Mouse (Mus musculus) ovary, postnatal 10 days (tissue): ENCODE data around the gene Serhl.
A peak's percentile ranks its signal among the peaks of the same experiment; 100 is the strongest.
"Not testable (repeated sequence)": the region's sequence is repeated elsewhere in the genome, so short reads cannot be mapped to it uniquely, and the experiment has no call there.

ENCODE experiments used
- DNase-seq: peaks from one replicate; pipeline ENCODE4 v3.0.0; 2022; ENCODE audit warnings: low spot score

Gene Serhl

DNA sequence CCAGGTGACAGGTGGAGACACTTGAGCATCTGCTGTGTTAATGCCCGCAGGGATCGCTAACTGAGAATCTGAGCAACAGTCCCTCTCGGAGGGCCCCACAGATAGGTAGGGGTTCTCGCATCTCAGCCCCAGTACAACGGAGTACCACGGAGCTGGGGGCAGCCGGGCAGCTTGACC is at the start of gene Serhl:
TSS of gene Serhl (plus strand) at position 78 of the 177 bp plus-strand sequence.
- no peak for DNase-seq

DNA sequence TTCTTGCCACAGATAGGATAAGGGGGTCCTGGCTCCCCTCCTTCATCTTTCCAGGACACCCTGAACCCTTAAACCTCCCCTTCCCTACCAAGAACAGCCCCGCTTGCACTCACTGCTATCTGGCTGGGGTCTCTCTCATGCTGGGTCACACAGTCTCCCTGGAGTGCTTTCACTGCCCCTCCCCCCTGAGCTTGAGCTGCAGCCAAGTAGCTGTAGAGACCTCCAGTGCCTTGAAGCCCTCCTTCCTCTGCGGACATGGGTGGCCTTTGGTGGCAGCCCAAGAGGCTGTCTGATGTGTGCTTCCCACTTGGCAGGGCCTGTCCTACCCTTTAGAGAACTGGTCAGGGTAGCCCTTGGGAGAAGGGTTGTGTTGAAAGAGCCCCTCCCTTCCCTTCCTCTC is 49.1 kb upstream of the Serhl start:
- no peak for DNase-seq

DNA sequence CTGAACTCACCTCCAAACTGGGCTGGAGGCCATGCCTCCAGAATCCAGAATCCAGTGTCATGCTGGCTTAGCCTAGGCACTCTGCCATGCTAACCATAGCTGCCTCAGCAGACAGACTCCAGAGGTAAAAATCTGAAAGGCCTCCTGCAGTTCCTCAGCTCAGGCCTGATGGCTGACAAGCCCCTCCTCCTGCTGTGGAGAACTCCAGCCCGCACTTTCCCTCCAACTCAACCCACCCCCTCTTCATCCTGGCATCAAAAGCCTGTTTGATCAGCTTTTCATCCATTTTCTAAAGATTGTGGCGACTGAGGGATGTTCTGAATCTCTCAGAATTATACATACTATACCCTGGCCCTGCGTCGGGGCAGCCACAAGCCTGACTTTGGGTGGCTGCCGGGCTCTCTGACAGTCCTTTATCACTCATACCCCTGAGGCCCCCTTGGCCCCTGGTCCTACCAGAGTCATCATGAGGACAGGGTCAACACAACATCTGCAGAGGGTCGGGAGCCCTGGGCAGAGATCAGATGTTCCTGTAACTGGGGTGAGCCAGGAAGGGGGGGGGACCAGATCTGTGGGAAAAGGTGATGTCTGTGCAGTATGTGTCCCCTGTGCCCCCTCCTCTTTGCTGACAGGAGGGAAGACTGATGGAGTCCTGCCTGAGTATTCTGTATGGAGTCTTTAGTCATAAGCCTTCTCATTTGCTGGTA is 46.5 kb upstream of the Serhl start:
- no peak for DNase-seq

DNA sequence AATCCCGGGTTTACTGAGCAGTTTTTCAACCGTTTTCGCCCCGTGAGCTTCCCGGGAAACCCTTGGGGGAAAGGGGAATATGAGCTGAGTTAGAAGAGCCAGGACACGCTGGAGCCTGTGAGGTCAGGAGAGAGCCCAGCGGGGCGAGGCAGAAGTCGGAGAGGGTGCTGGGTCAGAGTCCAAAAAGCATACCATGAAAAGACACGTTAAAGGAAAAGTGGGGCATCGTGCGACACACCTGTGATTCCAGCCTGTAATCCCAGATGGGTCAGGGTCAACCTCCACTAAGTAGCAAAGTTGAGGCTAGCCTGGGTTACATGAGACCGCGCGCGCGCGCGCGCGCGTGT is 46.0 kb upstream of the Serhl start:
- DNase-seq, result no peak

DNA sequence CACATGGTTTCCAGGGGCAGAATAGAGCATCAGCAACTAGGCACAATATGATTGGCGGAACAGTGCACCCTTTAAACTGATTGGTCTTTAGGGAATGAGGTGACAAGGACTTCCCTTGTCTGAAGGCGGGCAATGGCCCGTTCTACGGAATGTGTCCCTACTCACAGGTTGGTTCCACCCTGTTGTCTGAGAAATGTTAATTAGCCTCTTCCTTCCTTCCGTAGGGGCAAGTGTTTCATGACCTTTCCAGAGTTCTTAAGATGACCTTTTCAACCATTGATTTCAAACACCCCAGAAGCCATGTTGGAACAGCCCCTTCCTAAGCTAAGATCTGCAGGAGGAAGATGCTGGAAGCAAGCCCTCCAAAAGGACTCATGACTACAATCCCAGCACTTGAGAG is 43.7 kb upstream of the Serhl start:
- DNase-seq, result not testable (repeated sequence)

DNA sequence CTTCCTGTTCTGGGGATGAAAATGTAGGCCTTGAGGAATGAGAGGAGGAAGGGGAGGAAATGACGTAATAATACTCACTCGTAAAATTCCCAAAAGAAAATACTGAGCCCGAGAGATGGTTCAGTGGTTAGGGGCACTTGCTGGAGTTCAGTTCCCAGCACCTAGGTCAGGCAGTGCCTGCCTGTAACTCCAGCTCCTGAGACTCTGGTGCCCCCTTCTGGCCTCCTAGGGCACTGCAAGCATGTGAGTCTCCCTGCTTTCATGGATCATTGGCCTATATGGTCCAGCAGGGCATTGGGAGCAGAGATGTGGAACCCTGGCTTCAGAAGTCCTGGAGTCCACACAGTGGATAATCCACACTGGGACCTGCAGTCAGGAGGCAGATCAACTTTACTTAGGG is 43.0 kb upstream of the Serhl start:
- no peak for DNase-seq

DNA sequence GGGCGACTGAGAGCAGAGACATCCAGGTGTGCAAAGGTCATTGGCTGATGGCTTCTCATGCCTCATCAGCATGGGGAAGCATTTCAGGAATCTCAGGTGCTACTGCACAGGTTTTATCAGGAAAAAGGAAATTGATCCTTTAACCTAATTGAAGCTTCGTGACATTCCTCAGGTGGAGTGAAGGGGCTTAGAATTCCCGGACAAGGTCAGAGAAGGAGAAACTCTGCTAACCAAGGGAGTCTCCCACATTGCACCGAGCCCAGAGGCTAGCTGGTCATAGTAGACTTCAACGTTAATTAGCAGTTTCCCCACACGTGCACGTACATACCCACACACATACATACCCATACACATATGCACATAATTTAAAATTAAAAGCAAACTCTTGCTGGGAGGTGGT is 42.6 kb upstream of the Serhl start:
- DNase-seq, result no peak

DNA sequence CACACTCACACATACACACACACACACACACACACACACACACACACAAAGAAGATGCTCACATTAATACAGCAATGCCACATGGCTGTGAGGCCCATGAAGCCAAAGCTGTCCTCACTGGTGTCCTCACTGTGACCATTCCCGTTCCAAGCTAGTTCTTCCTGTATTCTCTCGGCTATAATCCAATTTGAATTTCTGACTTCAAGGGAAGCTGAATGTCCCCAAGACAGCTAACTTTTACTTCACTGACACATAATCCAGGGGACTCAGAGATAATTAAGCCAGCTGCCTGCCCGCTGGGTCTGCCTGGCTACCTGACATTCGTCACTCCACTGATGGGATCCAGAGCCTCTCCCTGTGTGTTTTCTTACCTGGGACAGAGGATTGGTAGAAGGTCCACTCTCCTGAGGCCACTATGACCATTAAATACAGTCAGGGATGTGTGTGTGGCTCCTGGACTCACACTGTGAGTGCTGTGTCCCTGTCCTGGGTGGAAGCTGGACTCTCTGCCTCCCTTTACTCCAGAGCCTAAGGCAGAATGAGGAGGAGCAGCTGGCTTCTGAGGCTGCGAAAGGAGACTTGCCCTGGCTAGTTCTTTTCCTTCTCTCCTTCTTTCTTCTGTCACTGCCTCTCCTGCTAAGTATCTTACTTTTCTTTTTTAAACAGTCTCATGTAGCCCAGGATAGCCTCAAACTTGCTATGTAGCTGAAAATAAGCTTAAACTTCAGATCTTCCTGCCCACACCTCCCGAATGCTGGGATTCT is 36.8 kb upstream of the Serhl start:
- no peak for DNase-seq

DNA sequence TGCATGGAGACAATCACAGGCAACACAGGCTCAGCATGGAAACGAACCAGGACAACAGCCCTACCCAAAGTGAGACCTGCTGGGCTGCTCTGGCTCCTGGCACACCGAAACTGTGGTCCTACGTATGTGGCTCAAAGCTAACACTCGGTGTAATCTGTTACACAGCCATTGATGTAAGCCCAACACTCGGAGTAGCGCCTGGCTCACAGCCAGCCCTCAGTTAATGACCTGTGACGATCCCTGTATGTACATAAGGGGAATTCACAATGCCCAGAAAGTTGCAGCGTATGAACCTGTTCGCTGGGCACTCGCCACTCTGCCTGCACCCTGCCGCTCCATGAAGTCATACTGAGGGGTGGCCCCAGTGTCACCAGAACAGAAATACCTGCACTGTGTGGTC is 36.0 kb upstream of the Serhl start:
- no peak for DNase-seq

DNA sequence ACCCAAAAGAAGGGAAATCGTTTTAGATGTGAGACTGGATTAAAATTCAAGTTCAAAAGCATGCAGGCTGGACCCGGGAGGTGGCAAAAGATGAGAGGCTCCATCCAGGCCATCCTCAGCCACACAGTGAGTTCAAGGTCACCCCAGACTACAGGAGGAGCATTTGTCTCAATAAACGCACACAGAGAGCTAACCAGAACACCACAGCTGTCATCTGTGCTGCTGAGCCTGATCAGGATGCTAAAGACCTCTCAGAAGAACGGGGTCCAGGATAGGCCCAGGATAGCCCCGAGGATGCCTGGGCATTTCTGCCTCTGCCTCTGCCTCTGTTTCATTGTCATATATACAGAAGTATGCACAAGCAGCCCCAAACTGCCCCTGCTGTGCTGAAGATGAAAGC is 33.7 kb upstream of the Serhl start:
- no peak for DNase-seq

DNA sequence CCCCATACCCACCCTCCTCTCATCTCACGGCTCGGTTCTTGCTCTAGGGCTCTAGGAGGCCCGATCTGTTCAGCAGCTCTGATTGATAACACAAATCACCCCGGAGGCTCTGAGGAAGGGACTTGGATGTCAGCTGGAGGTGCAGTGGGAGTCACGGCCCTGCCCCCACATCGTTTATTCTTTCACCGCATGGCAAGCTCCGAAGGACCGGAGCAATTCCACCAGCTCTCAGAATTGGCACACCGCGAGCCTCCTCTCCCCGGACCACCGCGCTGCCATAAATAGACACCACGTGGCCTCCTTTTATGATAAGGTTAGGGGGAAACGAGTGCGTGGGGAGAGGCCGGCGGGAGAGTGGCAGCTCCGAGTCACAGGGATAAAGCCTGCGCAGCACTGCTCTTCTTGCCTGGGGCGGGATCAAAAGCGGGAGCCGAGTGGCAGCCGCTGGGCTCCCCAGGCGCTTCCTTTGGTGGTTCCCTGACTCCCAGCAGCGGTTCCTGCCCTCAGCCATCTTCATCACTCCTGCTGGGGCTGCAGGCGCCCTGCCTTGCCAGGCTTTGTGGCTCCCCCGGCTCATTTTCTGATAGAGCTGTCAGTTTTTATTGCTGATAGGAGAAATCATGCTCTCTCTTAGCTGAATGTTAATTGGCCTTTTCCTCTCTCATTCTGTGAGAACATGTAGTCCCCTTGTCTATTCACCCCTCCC is 32.8 kb upstream of the Serhl start:
- no peak for DNase-seq

DNA sequence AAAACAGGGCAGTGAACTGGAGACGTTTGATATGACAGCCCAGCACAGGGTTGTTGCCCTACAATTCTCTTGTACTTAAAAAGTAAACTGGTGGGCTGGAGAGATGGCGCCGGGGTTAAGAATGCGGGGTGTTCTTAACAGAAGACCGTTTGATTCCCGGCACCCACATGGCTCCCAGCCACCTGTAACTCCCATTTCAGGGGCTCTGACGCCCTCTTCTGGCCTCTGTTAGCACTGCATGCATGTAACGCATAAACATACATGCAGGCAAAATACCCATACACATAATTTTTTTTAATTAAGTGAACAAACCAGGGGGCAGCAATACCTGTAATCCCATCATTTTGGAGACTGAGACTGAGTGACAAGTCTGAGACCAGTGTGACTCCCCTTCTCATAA is 31.8 kb upstream of the Serhl start:
- no peak for DNase-seq

DNA sequence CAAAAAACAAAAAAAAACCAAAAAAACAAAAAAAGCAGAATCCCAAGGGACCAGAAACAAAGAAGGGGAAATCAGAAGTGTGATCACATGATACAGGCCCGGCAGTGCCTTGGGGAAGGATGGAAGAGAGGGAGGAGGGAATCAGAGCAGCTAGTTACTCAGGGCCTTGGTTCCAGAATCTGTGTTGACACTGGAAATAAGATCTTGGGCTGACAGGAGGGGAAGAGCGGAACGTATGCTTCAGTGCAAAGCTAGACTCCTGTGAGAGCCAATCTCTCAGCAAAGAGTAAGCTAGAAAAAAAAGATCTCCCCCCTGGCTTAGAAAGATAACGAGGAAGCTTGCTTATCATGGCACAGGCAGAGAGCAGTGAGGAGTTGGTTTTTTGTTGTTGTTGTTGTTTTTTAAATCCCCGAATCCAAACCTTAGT is 30.1 kb upstream of the Serhl start:
- no peak for DNase-seq

DNA sequence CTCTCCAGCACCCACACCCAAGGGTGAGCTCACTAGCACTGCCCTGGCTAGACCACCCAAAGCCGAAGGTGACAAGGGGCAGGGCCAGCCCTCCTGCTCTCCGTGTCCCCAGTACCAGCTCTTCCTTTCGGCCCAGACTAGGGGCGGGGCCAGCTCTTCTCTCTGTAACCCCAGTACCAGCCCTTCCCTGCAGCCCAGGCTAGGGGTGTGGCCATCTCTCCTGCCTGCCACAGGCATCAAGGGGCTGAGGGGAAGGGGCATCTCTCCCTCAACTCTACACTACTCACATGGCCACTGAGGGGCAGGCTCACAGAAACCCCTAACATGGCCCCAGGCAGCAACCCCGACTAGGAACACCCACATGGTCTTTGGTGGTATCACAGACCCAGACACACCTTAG is 27.6 kb upstream of the Serhl start:
- no peak for DNase-seq

DNA sequence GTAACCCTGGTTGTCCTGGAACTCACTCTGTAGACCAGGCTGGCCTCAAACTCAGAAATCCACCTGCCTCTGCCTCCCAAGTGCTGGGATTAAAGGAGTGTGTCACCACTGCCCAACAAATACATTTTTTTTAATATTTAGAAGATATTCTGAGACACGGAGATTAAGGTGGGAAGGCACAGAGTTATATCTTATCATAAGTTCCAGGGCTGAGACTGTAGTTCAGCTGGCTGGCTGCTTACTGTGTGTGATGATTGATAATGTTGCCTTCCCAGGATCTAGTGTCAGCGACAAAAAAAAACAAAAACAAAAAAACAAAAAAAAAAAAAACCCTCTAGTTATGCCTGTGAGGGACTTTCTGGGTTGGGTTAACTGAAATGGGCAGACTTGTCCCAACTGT is 26.7 kb upstream of the Serhl start:
- DNase-seq, result not testable (repeated sequence)

DNA sequence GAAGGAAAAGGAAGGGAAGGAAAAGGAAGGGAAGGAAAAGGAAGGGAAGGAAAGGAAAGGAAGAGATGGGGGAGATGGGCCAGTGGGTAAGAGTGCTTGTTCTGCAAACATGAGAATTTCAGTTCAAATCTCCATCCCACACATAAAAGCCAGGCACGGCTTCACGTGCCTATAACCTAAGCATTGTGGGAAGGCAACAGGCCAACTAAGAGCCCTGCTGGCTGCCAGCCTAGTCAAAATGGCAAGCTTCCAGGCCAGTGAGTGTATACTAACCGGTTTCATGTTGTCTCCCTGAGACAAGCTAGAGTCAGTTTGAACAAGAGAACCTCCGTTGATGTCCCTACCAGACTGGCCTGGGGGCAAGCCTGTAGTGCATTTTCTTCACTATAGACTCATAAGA is 23.8 kb upstream of the Serhl start:
- peak; percentile 29 for DNase-seq

DNA sequence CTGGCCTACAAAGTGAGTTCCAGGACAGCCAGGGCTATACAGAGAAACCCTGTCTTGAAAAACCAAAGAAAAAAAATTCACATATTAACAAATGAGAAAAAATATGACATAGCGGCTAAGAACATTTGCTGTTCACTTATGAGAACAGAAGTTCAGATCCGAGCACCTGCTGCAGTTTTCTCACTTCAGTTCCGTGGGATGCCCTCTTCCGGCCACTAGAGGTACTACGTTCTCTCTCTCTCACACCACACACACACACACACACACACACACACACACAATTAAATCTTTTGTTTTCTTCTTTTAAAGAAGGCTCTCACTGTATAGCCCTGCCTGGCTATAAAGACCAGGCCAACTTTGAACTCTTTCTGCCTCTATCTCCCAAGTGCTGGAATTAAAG is 21.0 kb upstream of the Serhl start:
- DNase-seq, result no peak

DNA sequence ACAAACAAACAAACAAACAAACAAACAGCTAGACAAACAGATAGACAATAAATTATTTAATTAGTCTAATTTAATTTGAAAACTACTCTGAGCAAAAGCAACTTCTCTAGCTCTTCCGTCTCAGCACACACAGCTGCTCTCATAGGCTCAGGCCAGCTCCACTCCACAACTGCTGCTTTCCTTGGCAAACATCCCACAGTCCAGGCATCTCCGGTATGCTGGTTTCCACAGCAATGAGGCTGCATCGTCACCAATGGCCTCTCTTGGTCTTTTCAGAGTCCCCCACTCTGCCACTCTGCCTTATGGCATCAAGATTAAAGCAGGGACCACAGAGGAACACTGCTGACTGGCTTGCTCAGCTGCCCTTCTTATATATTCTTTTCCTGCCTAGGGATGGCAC is 18.4 kb upstream of the Serhl start:
- no peak for DNase-seq

DNA sequence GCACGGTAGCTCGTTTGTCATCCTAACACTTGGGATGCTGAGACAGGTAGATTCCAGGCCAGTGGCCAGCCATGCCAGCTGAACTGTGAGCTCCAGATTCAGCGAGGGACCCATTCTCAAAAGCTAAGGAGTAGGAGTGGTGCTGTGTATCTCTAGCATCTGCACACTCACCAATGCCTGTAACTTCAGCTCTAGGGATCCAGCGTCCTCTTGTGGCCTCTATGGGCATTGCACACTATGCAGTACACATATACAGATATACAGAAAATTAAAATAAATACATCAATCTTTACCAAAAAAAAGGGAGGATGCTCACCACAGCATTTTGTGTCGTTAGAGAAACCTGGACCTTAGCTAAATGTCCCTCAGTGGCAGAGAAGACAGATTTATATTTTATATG is 17.6 kb upstream of the Serhl start:
- DNase-seq, result no peak

DNA sequence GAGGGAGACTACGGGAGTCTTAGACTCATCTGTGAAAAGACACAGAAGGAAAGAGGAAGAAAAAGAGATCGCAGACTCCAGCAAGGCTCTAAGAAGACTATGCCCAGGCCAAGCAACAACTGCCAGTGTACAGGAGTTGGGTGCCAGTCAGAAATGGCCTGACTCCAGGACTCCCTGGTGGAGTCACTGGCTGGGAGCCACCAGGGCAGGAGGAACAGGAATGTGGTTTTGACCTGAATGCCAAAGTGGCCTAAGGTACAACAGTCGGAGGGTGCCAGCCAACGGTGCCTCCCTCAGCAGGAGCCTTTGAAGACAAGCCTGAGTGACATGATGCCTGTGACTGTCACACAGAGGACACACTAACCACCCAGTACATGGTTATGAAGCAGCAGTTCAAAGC is 15.1 kb upstream of the Serhl start:
- no peak for DNase-seq

DNA sequence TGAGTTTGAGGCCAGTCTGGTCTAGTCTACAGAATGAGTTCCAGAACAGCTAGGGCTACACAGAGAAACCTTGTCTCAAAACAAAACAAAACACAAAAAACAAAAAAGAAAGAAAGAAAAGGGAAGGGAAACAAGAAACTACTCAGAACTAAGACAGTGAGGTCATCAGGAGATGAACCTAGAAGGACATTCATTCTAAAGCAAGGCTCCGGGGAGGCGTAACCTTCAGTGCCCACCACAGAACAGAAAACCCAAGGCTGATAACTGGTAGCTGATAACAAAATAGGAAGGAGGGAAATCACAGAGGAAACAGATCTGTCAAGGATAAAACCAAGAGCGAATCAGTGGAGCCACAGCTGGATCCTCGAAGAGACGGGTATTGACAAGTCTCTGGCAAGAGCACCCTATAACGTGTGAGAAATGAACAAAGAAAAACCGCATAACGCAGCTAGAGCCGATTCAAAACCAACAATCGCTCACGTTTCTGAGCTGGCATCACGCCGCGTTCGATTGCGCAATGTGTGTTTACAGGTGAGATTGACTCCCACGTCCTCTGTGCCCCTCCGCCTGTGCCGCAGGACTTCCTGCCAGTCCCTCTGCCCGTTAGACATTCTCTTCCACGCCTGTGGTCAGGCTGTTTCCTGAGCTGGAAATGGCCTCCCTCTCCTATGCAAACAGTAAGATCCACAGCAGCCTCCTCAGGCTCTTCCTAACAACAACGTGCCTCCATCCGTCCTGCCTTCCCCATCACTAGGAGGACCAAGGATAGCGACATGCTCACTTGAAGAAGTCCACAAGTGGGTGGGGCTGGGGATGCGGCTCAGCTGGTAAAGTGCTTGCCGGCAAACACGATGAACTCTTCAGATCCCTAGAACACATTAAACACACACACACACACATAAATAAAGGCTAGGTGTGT is 13.4 kb upstream of the Serhl start:
- no peak for DNase-seq

DNA sequence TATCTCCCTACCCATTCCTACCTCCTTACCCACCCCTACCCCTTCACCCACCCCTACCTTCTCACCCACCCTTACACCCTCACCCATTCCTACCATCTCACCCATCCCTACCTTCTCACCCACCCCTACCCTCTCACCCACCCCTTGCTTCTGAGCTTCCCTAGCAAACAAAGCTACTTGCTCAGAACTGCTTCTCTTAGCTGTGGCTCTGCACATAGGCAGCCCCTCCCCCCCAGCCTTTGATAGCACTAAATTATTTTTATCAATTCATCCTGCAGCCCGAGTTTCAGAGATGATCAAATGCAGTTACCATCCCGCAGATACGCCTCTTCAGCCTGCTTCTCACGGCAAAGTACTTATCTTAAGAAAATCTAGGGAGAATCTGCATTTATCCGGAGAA is 5.8 kb upstream of the Serhl start:
- DNase-seq, result no peak
